Mouse (Mus musculus): Measurements from ENCODE around the gene Pnma1. TPM values are rescaled to one million over a fixed set of nuclear protein-coding genes. Genes with fewer than 3 reads are reported as not detected.

The Pnma1 gene
- polyA plus RNA-seq, 1 experiment from 2014 or later = 0.71 TPM

- Histone ChIP-seq H3K4me2 (ENCODE audit: low read depth, low read length) (no peak overlapping the region), H3K27me3 (ENCODE audit: control insufficient read depth, insufficient read depth, low read length) (no peaks in the 10 kb centered on the region), H3K27ac (ENCODE audit: low read length) (no peak overlapping the region), H3K4me3 (replicated peaks; ENCODE audit: low read length) (no peak overlapping the region), H3K4me1 (ENCODE audit: control insufficient read depth, insufficient read depth, low read length) (peaks cover 75% of the 10 kb centered on the region), H3K9ac (ENCODE audit: low read length) (0 out of 2 replicates have a peak overlapping the region, but pooled peaks have one; percentile 13), H3K9me3 (replicated peaks; ENCODE audit: control insufficient read depth, low read length) (no peaks in the 10 kb centered on the region), H3K36me3 (ENCODE audit: control insufficient read depth, insufficient read depth, low read length) (no peaks in the 10 kb centered on the region)
- 35% methylated on average over 14 of the region's 15 CpGs for WGBS
- ATAC-seq (ENCODE audit: insufficient read depth, low FRiP score) = no peak
Observed at GRCm38 (mm10) chr12:84190151-84190820, 42.0 kb upstream of the Pnma1 start.

GRCm38 (mm10) chr12:84188881-84189444, 40.7 kb upstream of the Pnma1 start:
- H3K36me3 ChIP-seq (ENCODE audit: control insufficient read depth, insufficient read depth, low read length) = no peaks in the 10 kb centered on the region
- no peak for ATAC-seq (ENCODE audit: insufficient read depth, low FRiP score)
- no peaks in the 10 kb centered on the region for H3K9me3 ChIP-seq (replicated peaks; ENCODE audit: control insufficient read depth, low read length)
- H3K27me3 ChIP-seq (ENCODE audit: control insufficient read depth, insufficient read depth, low read length) = no peaks in the 10 kb centered on the region
- peaks cover 70% of the 10 kb centered on the region for H3K4me1 ChIP-seq (ENCODE audit: control insufficient read depth, insufficient read depth, low read length)
- peak overlapping the region; percentile 43; the same call in 1 of the 2 replicates for H3K9ac ChIP-seq (ENCODE audit: low read length)
- H3K4me3 ChIP-seq (replicated peaks; ENCODE audit: low read length) = no peak overlapping the region
- H3K27ac ChIP-seq (ENCODE audit: low read length) = no peak overlapping the region; the same call in 1 of the 2 replicates
- 62% methylated on average over 14 of the region's 14 CpGs for WGBS
- H3K4me2 ChIP-seq (ENCODE audit: low read depth, low read length) = no peak overlapping the region

- Histone ChIP-seq H3K9me3 (replicated peaks; ENCODE audit: control insufficient read depth, low read length) (no peaks in the 10 kb centered on the region), H3K36me3 (ENCODE audit: control insufficient read depth, insufficient read depth, low read length) (no peaks in the 10 kb centered on the region), H3K4me3 (replicated peaks; ENCODE audit: low read length) (no peak overlapping the region), H3K27ac (ENCODE audit: low read length) (peak overlapping the region; percentile 76), H3K9ac (ENCODE audit: low read length) (peak overlapping the region; percentile 41; the same call in 1 of the 2 replicates), H3K4me1 (ENCODE audit: control insufficient read depth, insufficient read depth, low read length) (peaks cover 70% of the 10 kb centered on the region), H3K27me3 (ENCODE audit: control insufficient read depth, insufficient read depth, low read length) (no peaks in the 10 kb centered on the region), H3K4me2 (ENCODE audit: low read depth, low read length) (peak overlapping the region; percentile 27; the same call in 1 of the 2 replicates)
- 61% methylated on average over 15 of the region's 15 CpGs for WGBS
- peak; percentile 42; the same call in 1 of the 2 replicates for ATAC-seq (ENCODE audit: insufficient read depth, low FRiP score)
Observed at GRCm38 (mm10) chr12:84187752-84188601, 39.7 kb upstream of the Pnma1 start.

GRCm38 (mm10) chr12:84186950-84187349, 38.7 kb upstream of the Pnma1 start:
- H3K9ac ChIP-seq (ENCODE audit: low read length) = no peak overlapping the region
- 47% methylated on average over 5 of the region's 5 CpGs for WGBS
- no peak for ATAC-seq (ENCODE audit: insufficient read depth, low FRiP score)

GRCm38 (mm10) chr12:84186536-84186935, 38.2 kb upstream of the Pnma1 start:
- peaks cover 66% of the 10 kb centered on the region for H3K4me1 ChIP-seq (ENCODE audit: control insufficient read depth, insufficient read depth, low read length)
- no peak overlapping the region for H3K4me3 ChIP-seq (replicated peaks; ENCODE audit: low read length)
- H3K27me3 ChIP-seq (ENCODE audit: control insufficient read depth, insufficient read depth, low read length) = no peaks in the 10 kb centered on the region
- WGBS = 72% methylated on average over 3 of the region's 3 CpGs
- no peak overlapping the region for H3K4me2 ChIP-seq (ENCODE audit: low read depth, low read length)
- no peaks in the 10 kb centered on the region for H3K36me3 ChIP-seq (ENCODE audit: control insufficient read depth, insufficient read depth, low read length)
- peak overlapping the region; percentile 76 for H3K27ac ChIP-seq (ENCODE audit: low read length)
- H3K9me3 ChIP-seq (replicated peaks; ENCODE audit: control insufficient read depth, low read length) = no peaks in the 10 kb centered on the region
- no peak overlapping the region for H3K9ac ChIP-seq (ENCODE audit: low read length)
- no peak for ATAC-seq (ENCODE audit: insufficient read depth, low FRiP score)

More at GRCm38 (mm10) chr12:84186950-84187349, 38.7 kb upstream of the Pnma1 start:
- Histone ChIP-seq H3K4me2 (ENCODE audit: low read depth, low read length) (no peak overlapping the region), H3K4me3 (replicated peaks; ENCODE audit: low read length) (no peak overlapping the region), H3K9me3 (replicated peaks; ENCODE audit: control insufficient read depth, low read length) (no peaks in the 10 kb centered on the region), H3K36me3 (ENCODE audit: control insufficient read depth, insufficient read depth, low read length) (no peaks in the 10 kb centered on the region), H3K27ac (ENCODE audit: low read length) (peak overlapping the region; percentile 76), H3K4me1 (ENCODE audit: control insufficient read depth, insufficient read depth, low read length) (peaks cover 66% of the 10 kb centered on the region), H3K27me3 (ENCODE audit: control insufficient read depth, insufficient read depth, low read length) (no peaks in the 10 kb centered on the region)

- Histone ChIP-seq H3K4me3 (replicated peaks; ENCODE audit: low read length) (no peak overlapping the region), H3K4me2 (ENCODE audit: low read depth, low read length) (no peak overlapping the region), H3K27me3 (ENCODE audit: control insufficient read depth, insufficient read depth, low read length) (no peaks in the 10 kb centered on the region), H3K9ac (ENCODE audit: low read length) (no peak overlapping the region), H3K27ac (ENCODE audit: low read length) (peak overlapping the region; percentile 48), H3K9me3 (replicated peaks; ENCODE audit: control insufficient read depth, low read length) (no peaks in the 10 kb centered on the region), H3K36me3 (ENCODE audit: control insufficient read depth, insufficient read depth, low read length) (no peaks in the 10 kb centered on the region), H3K4me1 (ENCODE audit: control insufficient read depth, insufficient read depth, low read length) (peaks cover 67% of the 10 kb centered on the region)
- ATAC-seq (ENCODE audit: insufficient read depth, low FRiP score) = no peak
- WGBS = 52% methylated on average over 6 of the region's 6 CpGs
Observed at GRCm38 (mm10) chr12:84185547-84185946, 37.3 kb upstream of the Pnma1 start.

- no peaks in the 10 kb centered on the region for H3K27me3 ChIP-seq (ENCODE audit: control insufficient read depth, insufficient read depth, low read length)
- no peak for ATAC-seq (ENCODE audit: insufficient read depth, low FRiP score)
- no peak overlapping the region for H3K4me2 ChIP-seq (ENCODE audit: low read depth, low read length)
- H3K9me3 ChIP-seq (replicated peaks; ENCODE audit: control insufficient read depth, low read length) = no peaks in the 10 kb centered on the region
- H3K36me3 ChIP-seq (ENCODE audit: control insufficient read depth, insufficient read depth, low read length) = no peaks in the 10 kb centered on the region
- H3K9ac ChIP-seq (ENCODE audit: low read length) = no peak overlapping the region
- H3K27ac ChIP-seq (ENCODE audit: low read length) = peak overlapping the region; percentile 48
- H3K4me3 ChIP-seq (replicated peaks; ENCODE audit: low read length) = no peak overlapping the region
- H3K4me1 ChIP-seq (ENCODE audit: control insufficient read depth, insufficient read depth, low read length) = peaks cover 67% of the 10 kb centered on the region
- 79% methylated on average over 5 of the region's 5 CpGs for WGBS
Observed at GRCm38 (mm10) chr12:84184979-84185378, 36.7 kb upstream of the Pnma1 start.

- Histone ChIP-seq H3K27me3 (ENCODE audit: control insufficient read depth, insufficient read depth, low read length) (no peaks in the 10 kb centered on the region), H3K4me3 (replicated peaks; ENCODE audit: low read length) (no peak overlapping the region), H3K4me1 (ENCODE audit: control insufficient read depth, insufficient read depth, low read length) (peaks cover 67% of the 10 kb centered on the region), H3K36me3 (ENCODE audit: control insufficient read depth, insufficient read depth, low read length) (no peaks in the 10 kb centered on the region), H3K9me3 (replicated peaks; ENCODE audit: control insufficient read depth, low read length) (no peaks in the 10 kb centered on the region), H3K4me2 (ENCODE audit: low read depth, low read length) (no peak overlapping the region), H3K27ac (ENCODE audit: low read length) (peak overlapping the region; percentile 81), H3K9ac (ENCODE audit: low read length) (peak overlapping the region; percentile 12; the same call in 1 of the 2 replicates)
- no peak for ATAC-seq (ENCODE audit: insufficient read depth, low FRiP score)
- WGBS = 74% methylated on average over 6 of the region's 6 CpGs
Observed at GRCm38 (mm10) chr12:84181999-84182398, 33.7 kb upstream of the Pnma1 start.

Data from stomach, embryonic 16.5 days (tissue).